Mouse (Mus musculus) kidney, adult 2 months (tissue): ENCODE measurements around the gene Csgalnact2.

Source experiments
- CTCF ChIP-seq: fragments of 200-500 bp; conservative IDR thresholded peaks from 2 replicates; pipeline ENCODE4 v1.5.1; 2011; ENCODE audit warnings: low read depth, mild to moderate bottlenecking, control low read depth, low read length, moderate library complexity, mixed read lengths; ENCODE audit not compliant: insufficient read depth, insufficient read length
- POLR2A ChIP-seq: fragments of 200-500 bp; IDR thresholded peaks from one replicate; pipeline ENCODE4 v1.6.1; 2011; ENCODE audit warnings: low read depth, low read length, control low read depth

DNA sequence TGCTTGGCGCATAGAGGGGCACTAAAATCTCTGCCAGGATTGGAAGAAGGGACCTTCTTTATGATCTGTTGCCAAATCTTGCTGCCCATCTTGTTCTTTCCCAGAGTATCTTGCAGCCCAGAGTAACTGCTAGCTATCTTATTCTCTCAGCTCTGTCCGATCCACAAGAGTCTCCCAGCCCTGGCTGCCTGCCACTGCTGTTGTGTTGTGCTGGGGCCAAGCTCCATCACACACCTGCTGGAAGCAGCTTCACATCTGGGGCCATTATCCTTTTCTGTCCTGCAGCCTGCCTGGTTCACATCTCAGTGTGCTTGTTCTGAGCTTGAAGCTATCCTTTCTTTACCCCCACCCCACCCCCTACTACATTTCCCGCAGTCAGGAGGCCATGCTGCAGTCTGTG is 62.7 kb downstream of the Csgalnact2 start:
- no peak for TF ChIP-seq CTCF
- no peak for TF ChIP-seq POLR2A
